Mouse (Mus musculus) heart, adult 9 months (tissue): ENCODE data around the gene Ciart.
"Not testable (repeated sequence)": the region's sequence is repeated elsewhere in the genome, so short reads cannot be mapped to it uniquely, and the experiment has no call there.

Experiments used
- DNase-seq, 2 experiments: peaks; one replicate each; pipeline ENCODE4 v3.0.0; 2022; ENCODE audit warnings: low spot score in 2 of 2

Ciart gene

GRCm38 (mm10) chr3:95881979-95882815 lies at the start of gene Ciart:
Gene Ciart (minus strand): TSS chr3:95882251.
- peak; percentile 98 to 99 for DNase-seq

DNA sequence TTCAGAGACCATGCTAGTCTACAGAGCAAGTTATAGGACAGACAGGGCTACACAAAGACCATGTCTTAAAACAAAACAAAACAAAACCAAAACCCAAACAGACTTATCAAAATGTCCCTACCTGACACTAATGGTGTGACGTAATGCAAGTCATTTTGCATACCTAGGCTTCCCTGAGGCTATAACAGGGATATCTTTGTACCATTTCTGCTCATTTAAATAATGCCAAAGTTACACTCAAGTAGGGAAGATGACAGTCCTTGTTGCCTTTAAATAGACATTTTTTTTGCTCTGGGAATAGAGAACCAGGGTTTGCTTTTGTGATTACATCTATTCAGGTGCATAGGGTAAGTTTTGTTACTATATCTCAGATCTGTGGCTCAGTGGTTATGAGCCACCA lies 49.4 kb upstream of the Ciart start:
- no peak for DNase-seq

DNA sequence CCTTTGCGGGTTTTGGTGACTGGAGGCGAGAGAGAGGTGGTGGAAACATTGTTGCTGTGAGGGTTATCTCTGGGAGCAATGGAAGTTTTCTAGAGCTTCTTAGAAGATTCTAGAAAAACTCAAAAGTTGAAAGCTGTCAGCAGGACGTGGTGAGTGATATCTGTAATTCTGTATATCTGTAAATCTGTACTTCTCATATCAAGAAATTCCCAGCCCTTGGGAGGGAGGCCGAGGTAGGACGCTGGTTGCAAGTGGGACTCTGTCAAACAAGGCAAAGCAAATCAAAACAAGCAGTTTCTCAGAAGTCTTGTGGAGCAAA lies 48.4 kb upstream of the Ciart start:
- no peak for DNase-seq

- DNase-seq = peak; percentile 28 to 39
These were observed 47.8 kb upstream of the Ciart start for GRCm38 (mm10) chr3:95929581-95930470.

DNA sequence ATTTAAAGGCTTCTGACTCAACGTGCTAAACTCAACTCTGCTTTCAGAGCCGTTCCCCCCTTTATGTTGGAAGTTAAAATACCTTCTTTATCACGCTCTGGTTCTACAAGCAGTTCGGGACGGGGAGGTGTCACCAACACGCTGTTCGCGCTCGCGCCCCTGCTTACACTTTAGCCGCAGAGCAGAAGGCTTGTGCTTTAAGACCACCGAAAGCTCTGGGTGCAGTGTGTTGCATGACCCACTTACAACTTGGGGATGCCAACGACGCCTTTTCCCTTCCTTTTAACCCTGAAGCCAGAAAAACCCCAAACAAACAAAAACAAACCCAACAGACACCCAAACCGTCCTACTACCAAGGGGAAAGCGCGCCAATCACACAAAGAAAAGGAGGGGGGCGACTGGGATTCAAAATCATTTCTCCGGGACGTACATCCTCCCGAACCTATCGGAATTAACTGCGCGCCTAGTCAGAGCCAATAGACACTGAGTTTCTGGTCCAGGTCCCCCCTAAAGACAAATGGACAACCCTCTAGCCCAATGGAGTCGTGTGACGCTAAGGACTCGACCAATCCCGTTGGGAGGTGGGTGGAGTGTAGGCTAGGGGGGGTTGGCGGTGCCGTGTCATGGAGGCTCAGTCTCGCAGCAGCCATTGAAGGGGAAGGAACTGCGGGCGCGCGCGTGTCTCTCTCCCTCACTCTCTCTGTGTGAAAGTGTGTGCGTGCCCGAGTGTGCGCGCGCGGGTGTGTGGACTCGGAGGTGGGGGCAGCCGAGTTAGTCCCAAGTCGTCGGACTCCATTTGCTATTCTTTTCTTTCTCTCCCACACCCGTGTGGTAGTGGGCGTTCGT lies 46.8 kb upstream of the Ciart start, which contains the start of gene Anp32e:
Gene Anp32e, plus strand, starts transcription at position 589 of the 846 bp plus-strand sequence.
- peak; percentile 99 for DNase-seq

DNA sequence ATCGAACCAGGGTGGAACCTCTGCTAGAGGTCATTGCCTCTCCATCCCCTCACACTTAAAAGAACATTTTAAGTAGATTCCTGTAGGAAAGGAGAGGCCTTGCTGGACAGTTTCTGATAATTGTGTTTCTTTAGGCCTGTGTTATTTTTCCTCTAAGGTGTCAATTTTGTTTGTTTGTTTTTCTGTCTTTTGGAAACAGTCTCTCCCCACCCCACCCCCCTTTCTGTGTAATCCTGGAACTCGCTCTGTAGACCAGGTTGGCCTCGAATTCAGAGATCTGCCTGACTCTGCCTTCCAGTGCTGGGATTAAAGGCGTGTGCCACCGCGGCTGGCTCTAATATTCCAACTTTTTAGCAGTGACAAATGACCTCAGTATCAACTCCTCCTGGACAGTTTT lies 46.2 kb upstream of the Ciart start:
- no peak for DNase-seq

DNA sequence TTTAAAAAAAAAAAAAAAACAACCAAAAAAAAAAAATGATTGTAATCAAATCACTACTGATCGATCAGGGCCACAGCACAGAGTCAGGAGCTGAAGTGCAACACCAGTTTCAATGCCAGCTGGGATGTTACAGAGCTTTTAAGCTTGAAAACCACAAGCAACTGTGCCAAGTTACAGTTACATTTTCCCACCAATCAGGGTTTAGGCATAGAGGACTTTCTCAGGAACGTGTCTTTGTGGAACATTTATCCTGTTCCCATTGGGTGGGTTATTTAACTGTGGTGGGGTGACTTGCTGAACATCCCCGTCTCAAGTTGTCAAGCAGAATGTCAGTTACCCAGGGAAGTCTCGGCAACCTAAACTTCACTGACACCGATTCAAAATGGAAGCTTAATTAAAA lies 43.0 kb upstream of the Ciart start:
- DNase-seq = no peak

GRCm38 (mm10) chr3:95924185-95924584 lies 42.1 kb upstream of the Ciart start:
- no peak for DNase-seq

DNA sequence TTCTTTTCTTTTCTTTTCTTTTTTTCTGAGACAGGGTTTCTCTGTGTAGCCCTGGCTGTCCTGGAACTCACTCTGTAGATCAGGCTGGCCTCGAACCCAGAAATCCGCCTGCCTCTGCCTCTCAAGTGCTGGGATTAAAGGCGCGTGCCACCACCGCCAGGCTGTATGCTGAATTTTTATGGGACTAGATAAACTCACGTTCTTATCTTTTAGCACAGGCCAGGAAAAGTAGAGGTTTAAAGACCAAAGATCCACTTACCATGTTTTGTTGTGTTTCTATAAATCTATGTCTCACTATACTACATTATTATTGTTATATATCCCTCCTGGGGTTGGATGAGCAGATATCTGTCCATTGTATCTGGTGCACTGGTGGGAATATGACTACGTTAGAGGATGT lies 41.4 kb upstream of the Ciart start:
- DNase-seq = not testable (repeated sequence)

DNA sequence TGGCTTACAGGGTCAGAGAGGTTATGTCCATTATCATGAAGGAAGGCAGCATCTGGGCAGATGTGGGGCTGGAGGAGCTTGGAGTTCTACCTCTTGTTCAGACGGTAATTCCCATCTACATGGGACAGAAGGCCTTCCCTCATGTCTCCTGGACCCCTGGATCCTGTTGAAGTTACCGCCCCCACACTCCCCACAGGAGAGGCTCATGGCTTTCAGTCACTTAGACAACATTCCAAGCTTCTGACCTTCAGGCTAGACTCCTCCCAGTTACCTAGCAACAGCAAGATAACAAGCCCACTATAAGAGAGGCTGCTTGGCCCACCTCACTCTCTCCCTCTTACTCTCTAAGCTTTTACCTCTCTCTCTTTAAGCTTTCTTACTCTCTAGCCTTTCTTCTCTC lies 38.5 kb upstream of the Ciart start:
- DNase-seq = not testable (repeated sequence)

GRCm38 (mm10) chr3:95916760-95917159 lies 34.7 kb upstream of the Ciart start:
- DNase-seq = no peak

GRCm38 (mm10) chr3:95914706-95915105 lies 32.7 kb upstream of the Ciart start:
- DNase-seq = no peak

DNA sequence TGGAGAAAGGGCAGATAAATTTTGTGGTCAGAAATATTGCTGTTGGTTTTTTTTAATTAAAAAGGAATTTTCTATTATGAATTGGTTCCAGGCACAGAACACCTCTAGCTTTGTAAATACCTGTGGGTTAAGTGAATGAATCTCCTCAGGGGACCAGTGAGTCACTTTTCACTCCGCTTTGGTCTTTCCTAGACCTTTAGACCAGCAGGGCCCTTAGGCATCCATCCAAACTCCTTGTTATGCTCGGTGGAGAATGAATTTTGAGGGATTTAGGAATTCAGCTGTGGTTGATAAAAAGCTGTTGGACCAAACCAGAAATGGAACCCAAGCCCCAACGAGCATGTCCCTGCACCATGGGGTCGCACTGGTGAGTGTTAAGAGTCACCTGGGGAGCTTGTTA lies 25.6 kb upstream of the Ciart start:
- DNase-seq = no peak

GRCm38 (mm10) chr3:95906860-95907259 lies 24.8 kb upstream of the Ciart start:
- peak in 1 of 2 experiments; percentile 34 for DNase-seq

- DNase-seq = peak in 1 of 2 experiments; percentile 48
These were observed 24.0 kb upstream of the Ciart start for GRCm38 (mm10) chr3:95905940-95906492.

DNA sequence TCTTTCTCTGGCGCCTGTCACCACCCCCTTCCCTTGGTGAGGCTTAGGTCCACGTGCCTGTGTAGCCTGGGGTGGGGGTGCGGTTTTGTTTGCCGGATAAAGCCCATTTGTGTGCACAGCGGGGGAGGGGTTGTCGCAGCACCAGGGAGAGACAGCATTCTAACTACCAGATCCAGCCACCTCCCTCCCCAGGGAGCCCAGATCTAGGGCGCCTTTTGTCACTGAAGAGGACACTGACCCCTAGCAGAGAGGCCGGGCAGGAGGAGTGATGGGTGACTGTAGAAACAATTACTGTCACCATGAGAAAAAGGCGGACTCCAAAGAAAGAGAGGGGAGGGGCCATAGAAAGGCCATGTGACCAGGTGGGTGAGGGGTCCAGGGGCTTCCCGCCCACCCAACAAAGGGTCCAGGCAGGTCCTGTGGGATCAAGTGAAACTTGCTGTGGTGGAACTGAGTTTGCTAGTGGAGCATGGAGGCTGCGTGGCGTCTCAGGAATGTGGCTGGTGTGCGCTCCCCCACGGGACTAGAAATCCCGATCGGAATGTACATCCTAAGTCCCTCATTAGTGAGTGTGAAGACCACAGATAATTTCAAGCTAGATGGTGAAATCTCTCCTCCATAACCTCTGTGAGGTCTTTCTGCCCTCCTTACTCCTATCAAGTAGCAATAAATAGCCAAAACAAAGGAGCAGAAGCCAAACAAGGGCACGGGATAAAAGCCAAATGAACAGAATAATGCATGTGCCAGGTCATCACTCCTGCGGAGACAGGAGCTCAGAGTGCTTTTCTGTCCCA lies 23.3 kb upstream of the Ciart start:
- DNase-seq = peak; percentile 39 to 47

- peak; percentile 53 to 62 for DNase-seq
These were observed 22.5 kb upstream of the Ciart start, which contains the start of gene Car14 for GRCm38 (mm10) chr3:95904568-95904967. Gene Car14 (minus strand): TSS chr3:95904691.

DNA sequence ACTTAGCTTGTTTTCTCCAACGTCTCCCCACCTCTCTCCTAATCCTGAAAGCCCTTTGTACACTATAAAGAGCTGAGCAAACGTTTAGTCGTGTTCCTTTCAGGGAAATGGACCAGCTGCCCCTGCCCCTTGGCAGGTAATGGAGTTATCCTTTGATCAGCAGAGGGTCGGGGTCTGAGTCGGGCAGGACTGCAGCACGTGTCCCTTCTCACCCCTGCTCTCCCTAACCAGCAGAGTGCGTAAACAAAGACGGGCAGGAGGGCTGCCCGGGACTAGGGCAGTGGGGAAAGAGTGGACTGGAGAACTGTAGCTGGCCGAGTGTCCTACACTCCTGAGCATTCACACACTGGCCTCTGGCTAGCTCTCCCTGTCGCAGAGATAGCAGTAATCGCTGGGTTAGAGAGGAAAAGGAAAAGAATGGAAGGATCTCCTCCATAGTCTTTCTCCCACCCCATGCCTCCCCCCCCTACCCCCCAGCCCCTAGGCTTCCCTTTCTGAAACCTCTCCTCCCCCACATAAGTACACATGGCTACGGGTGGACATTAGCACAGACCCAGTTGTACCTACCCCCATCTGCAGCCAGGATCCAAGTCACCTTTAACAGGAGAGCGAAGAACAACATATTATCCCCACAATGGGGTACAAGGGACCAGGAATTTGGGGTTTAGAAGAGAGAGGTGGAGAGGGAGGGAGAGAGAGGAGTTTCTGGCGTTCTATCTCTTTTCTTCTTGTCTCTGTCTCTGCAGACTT lies 21.9 kb upstream of the Ciart start:
- no peak for DNase-seq

GRCm38 (mm10) chr3:95902643-95903042 lies 20.6 kb upstream of the Ciart start:
- DNase-seq = no peak

GRCm38 (mm10) chr3:95902373-95902625 lies 20.2 kb upstream of the Ciart start:
- peak in 1 of 2 experiments; percentile 35 for DNase-seq
